ENCODE assay signal across 8 mouse cellular contexts in genomic region chr4:139142985-139143384, GRCm38 (mm10). TPM values are rescaled to one million over a fixed set of nuclear protein-coding genes. Genes with fewer than 3 reads are reported as not detected.
DNase-seq lines count a peak whose midpoint lies in the region; ATAC-seq lines count a peak whose summit lies in the region.

No protein-coding gene starts in this region.

- H3K4me2 ChIP-seq in kidney, embryonic 16.5 days (replicated peaks; ENCODE audit: low read depth, low read length) = peak overlapping the region; percentile 34
- H3K4me2 ChIP-seq in hindbrain, embryonic 12.5 days (replicated peaks) = peak overlapping the region; percentile 32; the same call in 1 of the 2 replicates
- peak overlapping the region; percentile 39 for H3K4me2 ChIP-seq in midbrain, embryonic 16.5 days (ENCODE audit: low read length)

- no peaks in the 10 kb centered on the region for H3K36me3 ChIP-seq in kidney, embryonic 16.5 days (ENCODE audit: insufficient read depth, low read length)
- no peaks in the 10 kb centered on the region for H3K36me3 ChIP-seq in hindbrain, embryonic 12.5 days
- H3K36me3 ChIP-seq in midbrain, embryonic 16.5 days (ENCODE audit: control insufficient read depth, insufficient read depth, low read length) = no peaks in the 10 kb centered on the region

- peaks cover 13% of the 10 kb centered on the region for H3K4me1 ChIP-seq in kidney, embryonic 16.5 days (ENCODE audit: insufficient read depth, low read length)
- peaks cover 6% of the 10 kb centered on the region for H3K4me1 ChIP-seq in hindbrain, embryonic 12.5 days
- no peaks in the 10 kb centered on the region for H3K4me1 ChIP-seq in midbrain, embryonic 16.5 days (ENCODE audit: control insufficient read depth, insufficient read depth, low read length)

- WGBS in kidney, embryonic 16.5 days = 14% methylated on average over 9 of the region's 9 CpGs
- 47% methylated on average over 9 of the region's 9 CpGs for WGBS in hindbrain, embryonic 12.5 days
- 28% methylated on average over 9 of the region's 9 CpGs for WGBS in midbrain, embryonic 16.5 days

- peak overlapping the region; percentile 80 for H3K27ac ChIP-seq in kidney, embryonic 16.5 days (ENCODE audit: low read length)
- H3K27ac ChIP-seq in hindbrain, embryonic 12.5 days = no peak overlapping the region
- no peak overlapping the region for H3K27ac ChIP-seq in midbrain, embryonic 16.5 days (ENCODE audit: low read length)

- peak; percentile 90 for ATAC-seq in kidney, embryonic 16.5 days (ENCODE audit: low FRiP score, low TSS enrichment)
- ATAC-seq in hindbrain, embryonic 12.5 days (ENCODE audit: low FRiP score) = no peak
- no peak for ATAC-seq in midbrain, embryonic 16.5 days

- H3K4me3 ChIP-seq in kidney, embryonic 16.5 days (ENCODE audit: low read length) = peak overlapping the region; percentile 2; the same call in 1 of the 2 replicates
- no peak overlapping the region for H3K4me3 ChIP-seq in hindbrain, embryonic 12.5 days
- no peak overlapping the region for H3K4me3 ChIP-seq in midbrain, embryonic 16.5 days (ENCODE audit: low read depth, low read length)

- peak overlapping the region; percentile 7; the same call in 1 of the 2 replicates for H3K9ac ChIP-seq in kidney, embryonic 16.5 days (replicated peaks; ENCODE audit: low read length)
- H3K9ac ChIP-seq in hindbrain, embryonic 12.5 days = no peak overlapping the region
- H3K9ac ChIP-seq in midbrain, embryonic 16.5 days (ENCODE audit: low read depth, low read length) = no peak overlapping the region

- no peak for DNase-seq in kidney, adult 18-20 months
- peak; percentile 63 for DNase-seq in embryo, embryonic 11 days
- DNase-seq in cerebellum, adult 9-10 months = no peak
- DNase-seq in cerebellum, postnatal 36 days = no peak
- DNase-seq in adrenal gland, adult (ENCODE audit: inconsistent age in 2 of 2, low spot score in 1 of 2) = no peak

- peaks cover 7% of the 10 kb centered on the region for H3K9me3 ChIP-seq in kidney, embryonic 16.5 days (ENCODE audit: low read length)
- peaks cover 7% of the 10 kb centered on the region for H3K9me3 ChIP-seq in hindbrain, embryonic 12.5 days (replicated peaks)
- peaks cover 8% of the 10 kb centered on the region for H3K9me3 ChIP-seq in midbrain, embryonic 16.5 days (replicated peaks; ENCODE audit: control insufficient read depth, low read length, poor library complexity, severe bottlenecking)

- H3K27me3 ChIP-seq in kidney, embryonic 16.5 days (ENCODE audit: insufficient read depth, low read length) = no peaks in the 10 kb centered on the region
- H3K27me3 ChIP-seq in hindbrain, embryonic 12.5 days = no peaks in the 10 kb centered on the region
- no peaks in the 10 kb centered on the region for H3K27me3 ChIP-seq in midbrain, embryonic 16.5 days (ENCODE audit: control insufficient read depth, insufficient read depth, low read depth, low read length)

RNA-seq across cellular contexts. Expression of gene Minos1, which starts 12.1 kb away (rescaled TPM):
- polyA plus RNA-seq in kidney, embryonic 16.5 days (2015; fragmentation: Nextera tagmentation; extraction: Ambion mirVana) = 470 and 478 TPM in 2 replicates
- 376 and 407 TPM in 2 replicates for polyA plus RNA-seq in hindbrain, embryonic 12.5 days (2016; fragmentation: Nextera tagmentation; extraction: Ambion mirVana)
- 337 and 343 TPM in 2 replicates for polyA plus RNA-seq in midbrain, embryonic 16.5 days (2015; fragmentation: Nextera tagmentation; extraction: Ambion mirVana)

RNA-seq across cellular contexts. Expression of gene Capzb, which starts 49.7 kb away (rescaled TPM):
- 405 and 415 TPM in 2 replicates for polyA plus RNA-seq in kidney, embryonic 16.5 days (2015; fragmentation: Nextera tagmentation; extraction: Ambion mirVana)
- 335 and 369 TPM in 2 replicates for polyA plus RNA-seq in hindbrain, embryonic 12.5 days (2016; fragmentation: Nextera tagmentation; extraction: Ambion mirVana)
- polyA plus RNA-seq in midbrain, embryonic 16.5 days (2015; fragmentation: Nextera tagmentation; extraction: Ambion mirVana) = 316 and 331 TPM in 2 replicates

RNA-seq across cellular contexts. Expression of gene Nbl1, which starts 50.2 kb away (rescaled TPM):
- polyA plus RNA-seq in kidney, embryonic 16.5 days (2015; fragmentation: Nextera tagmentation; extraction: Ambion mirVana) = 27.6 and 31.1 TPM in 2 replicates
- polyA plus RNA-seq in hindbrain, embryonic 12.5 days (2016; fragmentation: Nextera tagmentation; extraction: Ambion mirVana) = 54.8 and 56.1 TPM in 2 replicates
- 28.7 and 30.6 TPM in 2 replicates for polyA plus RNA-seq in midbrain, embryonic 16.5 days (2015; fragmentation: Nextera tagmentation; extraction: Ambion mirVana)
